Mouse (Mus musculus): ENCODE measurements around the gene Fam173a. TPM values are rescaled to one million over a fixed set of nuclear protein-coding genes. Genes with fewer than 3 reads are reported as not detected.

Fam173a gene
- polyA plus RNA-seq, 1 experiment = 42.8 TPM

DNA sequence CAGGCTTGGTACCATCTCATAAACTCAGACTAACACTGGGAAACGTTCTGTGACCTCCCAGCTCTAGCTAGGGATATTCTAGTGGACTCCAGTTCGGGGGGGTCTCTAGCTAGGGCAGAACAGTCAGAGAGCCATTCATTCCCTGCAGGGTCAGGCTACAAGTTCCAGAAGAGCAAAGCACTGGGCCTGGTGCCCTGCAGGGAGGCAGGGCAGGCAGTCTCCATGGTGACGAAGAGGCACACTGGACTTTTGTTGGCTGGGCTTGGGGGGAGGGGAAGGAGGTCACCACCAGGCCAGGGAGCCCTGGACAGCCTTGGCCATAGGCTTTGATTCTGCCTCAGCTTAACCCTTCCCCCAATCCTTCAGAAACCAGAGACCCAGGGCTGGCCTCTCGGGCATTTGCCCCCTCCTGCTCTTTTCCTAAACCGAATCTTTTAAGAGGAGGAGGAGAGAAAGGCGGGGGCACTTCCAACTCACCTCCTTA lies 3.0 kb upstream of the Fam173a start, which contains the start of gene AC134908.4:
Gene AC134908.4, minus strand, starts transcription at position 51 of the 484 bp plus-strand sequence.
- Histone ChIP-seq H3K4me1 (ENCODE audit: control insufficient read depth, insufficient read depth, insufficient read length, low read length) (peaks cover 11% of the 10 kb centered on the region), H3K27ac (replicated peaks; ENCODE audit: low read depth, low read length) (no peak within 1 kb of the TSS), H3K4me3 (ENCODE audit: insufficient read depth, low read depth, low read length) (peak within 1 kb of the TSS; percentile 75)

GRCm38 (mm10) chr17:25794998-25795397 lies 2.3 kb upstream of the Fam173a start:
- no peak overlapping the region for H3K4me3 ChIP-seq (ENCODE audit: insufficient read depth, low read depth, low read length)
- no peak overlapping the region for H3K27ac ChIP-seq (replicated peaks; ENCODE audit: low read depth, low read length)
- H3K4me1 ChIP-seq (ENCODE audit: control insufficient read depth, insufficient read depth, insufficient read length, low read length) = peaks cover 11% of the 10 kb centered on the region

- Histone ChIP-seq H3K27ac (replicated peaks; ENCODE audit: low read depth, low read length) (no peak overlapping the region), H3K4me1 (ENCODE audit: control insufficient read depth, insufficient read depth, insufficient read length, low read length) (peaks cover 11% of the 10 kb centered on the region), H3K4me3 (ENCODE audit: insufficient read depth, low read depth, low read length) (no peak overlapping the region)
Measured at GRCm38 (mm10) chr17:25794197-25794596, 1.5 kb upstream of the Fam173a start.

- Histone ChIP-seq H3K4me3 (ENCODE audit: insufficient read depth, low read depth, low read length) (peak overlapping the region; percentile 70), H3K4me1 (ENCODE audit: control insufficient read depth, insufficient read depth, insufficient read length, low read length) (peaks cover 11% of the 10 kb centered on the region)
Measured at GRCm38 (mm10) chr17:25791843-25792527, 716 bp downstream of the Fam173a start.

GRCm38 (mm10) chr17:25791320-25791842 lies 1.3 kb downstream of the Fam173a start:
- peaks cover 11% of the 10 kb centered on the region for H3K4me1 ChIP-seq (ENCODE audit: control insufficient read depth, insufficient read depth, insufficient read length, low read length)
- peak overlapping the region; percentile 70 for H3K4me3 ChIP-seq (ENCODE audit: insufficient read depth, low read depth, low read length)
- H3K27ac ChIP-seq (replicated peaks; ENCODE audit: low read depth, low read length) = no peak overlapping the region

More at GRCm38 (mm10) chr17:25791843-25792527, 716 bp downstream of the Fam173a start:
- H3K27ac ChIP-seq (replicated peaks; ENCODE audit: low read depth, low read length) = peak overlapping the region; percentile 67

DNA sequence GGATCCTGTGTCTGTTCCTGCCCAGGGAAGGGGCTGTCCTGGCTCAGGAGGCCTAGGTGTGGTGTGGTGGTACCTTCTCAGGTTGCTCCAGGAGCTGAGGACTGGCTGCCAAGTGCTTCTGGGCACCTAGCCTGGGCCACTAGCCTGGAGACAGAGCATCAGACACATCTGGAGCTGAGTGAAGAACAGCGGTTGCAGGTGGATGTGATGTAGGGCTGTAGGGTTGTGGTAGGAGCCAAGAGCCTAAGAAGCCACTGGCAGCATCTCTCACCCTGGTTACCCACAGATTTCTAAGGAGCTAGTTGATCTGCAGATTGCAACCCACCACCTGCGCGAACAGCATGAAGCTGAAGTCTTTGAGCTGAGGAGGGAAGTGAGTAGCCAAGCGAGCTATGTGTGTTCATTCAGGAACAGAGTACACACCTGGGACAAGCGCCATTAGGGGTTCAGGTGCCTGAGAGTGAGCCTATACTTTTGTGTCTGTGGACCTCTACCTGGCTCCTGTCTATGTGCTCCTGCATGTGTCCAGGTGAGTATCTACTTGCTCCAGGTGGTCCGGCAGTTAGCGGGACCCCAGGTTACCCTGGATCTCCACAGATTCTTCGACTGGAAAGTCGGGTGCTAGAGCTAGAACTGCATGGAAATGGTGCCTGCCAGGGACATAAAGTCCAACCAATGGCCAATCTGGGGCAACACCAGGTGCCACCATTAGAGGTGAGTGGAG lies 5.8 kb downstream of the Fam173a start:
- no peak overlapping the region for H3K27ac ChIP-seq (replicated peaks; ENCODE audit: low read depth, low read length)
- H3K4me3 ChIP-seq (ENCODE audit: insufficient read depth, low read depth, low read length) = no peak overlapping the region
- 0 out of 2 replicates have a peak, but pooled peaks cover 5% of the 10 kb centered on the region for H3K4me1 ChIP-seq (ENCODE audit: control insufficient read depth, insufficient read depth, insufficient read length, low read length)

- peak within 1 kb of the TSS; percentile 93 for H3K4me3 ChIP-seq (ENCODE audit: insufficient read depth, low read depth, low read length)
- H3K27ac ChIP-seq (replicated peaks; ENCODE audit: low read depth, low read length) = no peak within 1 kb of the TSS
- H3K4me1 ChIP-seq (ENCODE audit: control insufficient read depth, insufficient read depth, insufficient read length, low read length) = 0 out of 2 replicates have a peak, but pooled peaks cover 2% of the 10 kb centered on the region
Measured at GRCm38 (mm10) chr17:25786280-25786679, 6.4 kb downstream of the Fam173a start, which contains the start of gene Ccdc78. Gene Ccdc78 (plus strand): TSS chr17:25786580.

DNA sequence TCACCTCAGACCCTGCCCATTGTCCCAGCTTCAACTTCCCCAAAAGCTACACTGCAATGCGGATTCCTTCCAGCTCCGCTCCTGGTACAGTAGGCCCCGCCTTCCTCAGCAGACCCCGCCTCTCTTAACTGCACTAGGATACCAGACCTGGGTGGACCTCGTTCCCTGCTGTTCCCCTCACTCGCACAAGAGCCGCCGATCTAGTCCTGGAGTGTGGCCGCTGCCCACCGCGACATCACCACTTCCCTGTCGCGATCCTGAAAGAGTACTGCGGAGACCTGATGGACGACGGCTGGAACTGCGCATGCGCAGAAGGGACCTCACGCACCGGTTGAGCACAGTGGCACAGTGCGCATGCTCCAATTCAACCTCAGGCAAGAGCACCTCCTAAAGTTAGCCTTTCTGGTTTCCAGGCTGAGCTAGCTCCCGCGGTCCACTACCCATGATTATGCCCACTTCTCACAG lies 7.4 kb downstream of the Fam173a start, which contains the start of gene Haghl:
Gene Haghl, minus strand, starts transcription at position 393 of the 465 bp plus-strand sequence.
- Histone ChIP-seq H3K4me1 (ENCODE audit: control insufficient read depth, insufficient read depth, insufficient read length, low read length) (no peaks in the 10 kb centered on the region), H3K27ac (replicated peaks; ENCODE audit: low read depth, low read length) (no peak within 1 kb of the TSS), H3K4me3 (ENCODE audit: insufficient read depth, low read depth, low read length) (peak within 1 kb of the TSS; percentile 93)

DNA sequence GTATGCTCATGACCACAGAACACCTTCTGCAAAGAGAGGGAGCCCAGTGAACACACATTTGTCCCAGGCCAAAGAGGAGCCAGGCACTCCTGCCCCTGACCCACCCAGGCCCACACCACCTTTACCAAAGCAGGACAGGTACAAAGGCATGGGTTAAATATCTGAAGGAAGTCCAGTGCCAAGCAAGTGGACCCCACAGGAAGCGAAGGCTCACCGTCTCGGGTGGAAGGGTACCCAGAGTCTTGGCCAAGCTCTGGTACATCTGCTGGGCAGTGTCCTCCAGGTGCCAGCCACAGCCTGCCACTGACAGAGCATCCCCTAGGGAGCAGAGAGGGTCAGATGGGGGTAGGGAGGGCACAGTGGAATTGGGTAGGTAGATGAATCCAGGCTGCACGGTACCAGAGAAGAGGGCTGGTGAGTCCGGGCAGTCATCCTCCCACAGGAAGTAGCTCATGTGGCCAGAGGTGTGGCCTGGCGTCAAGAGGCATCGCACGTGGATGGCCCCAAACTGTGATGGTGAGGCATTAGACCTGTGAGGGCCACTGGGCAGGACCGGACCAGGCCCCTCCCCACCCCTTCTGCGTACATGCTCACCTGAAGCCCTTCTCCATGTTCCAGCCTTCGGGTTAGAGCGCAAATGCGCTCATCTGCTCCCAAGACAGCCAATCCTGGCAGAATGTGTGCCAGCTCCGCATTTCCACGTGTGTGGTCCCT lies 8.7 kb downstream of the Fam173a start:
- no peak overlapping the region for H3K27ac ChIP-seq (replicated peaks; ENCODE audit: low read depth, low read length)
- H3K4me3 ChIP-seq (ENCODE audit: insufficient read depth, low read depth, low read length) = no peak overlapping the region
- no peaks in the 10 kb centered on the region for H3K4me1 ChIP-seq (ENCODE audit: control insufficient read depth, insufficient read depth, insufficient read length, low read length)

DNA sequence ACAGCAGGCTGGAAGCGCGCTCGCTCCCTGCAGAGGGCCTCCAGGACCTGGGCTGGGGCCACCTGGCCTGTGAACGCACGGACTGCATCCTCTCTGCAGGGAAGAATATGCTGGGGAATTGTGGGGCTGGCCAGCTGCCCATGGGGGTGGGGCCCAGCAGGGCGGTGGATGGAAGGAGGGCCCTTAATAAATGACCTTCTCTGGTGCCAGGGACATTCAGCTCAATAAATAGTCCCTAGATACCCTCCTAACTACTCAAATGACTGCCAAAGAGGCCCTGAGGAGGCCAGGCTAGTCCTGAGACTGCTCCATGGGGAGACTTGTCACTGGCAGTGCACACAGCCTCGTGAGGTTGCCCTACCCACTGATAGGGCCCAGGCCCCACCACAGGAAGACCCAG lies 9.6 kb downstream of the Fam173a start:
- H3K4me3 ChIP-seq (ENCODE audit: insufficient read depth, low read depth, low read length) = no peak overlapping the region
- no peaks in the 10 kb centered on the region for H3K4me1 ChIP-seq (ENCODE audit: control insufficient read depth, insufficient read depth, insufficient read length, low read length)
- H3K27ac ChIP-seq (replicated peaks; ENCODE audit: low read depth, low read length) = no peak overlapping the region

GRCm38 (mm10) chr17:25781339-25781738 lies 11.4 kb downstream of the Fam173a start:
- Histone ChIP-seq H3K4me1 (ENCODE audit: control insufficient read depth, insufficient read depth, insufficient read length, low read length) (no peaks in the 10 kb centered on the region), H3K4me3 (ENCODE audit: insufficient read depth, low read depth, low read length) (no peak overlapping the region), H3K27ac (replicated peaks; ENCODE audit: low read depth, low read length) (no peak overlapping the region)

DNA sequence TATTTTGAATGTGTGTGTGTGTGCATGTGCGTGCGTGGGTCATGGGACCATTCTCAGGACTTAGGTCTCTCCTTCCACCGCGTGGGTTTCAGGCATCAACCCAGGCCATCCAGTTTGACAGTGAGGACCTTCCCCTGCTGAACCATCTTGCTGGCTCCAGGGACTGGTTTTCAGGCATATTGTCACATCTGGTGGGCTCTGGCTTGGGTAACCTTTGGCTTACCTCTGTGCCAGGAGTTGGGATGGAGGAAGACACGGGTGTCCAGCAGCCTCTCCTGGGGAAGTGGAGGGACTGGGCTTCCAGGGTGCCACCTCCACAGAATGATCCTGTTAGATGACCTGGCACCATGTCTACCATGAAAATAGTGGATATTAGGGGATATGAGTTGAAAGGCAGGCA lies 14.8 kb downstream of the Fam173a start:
- H3K27ac ChIP-seq (replicated peaks; ENCODE audit: low read depth, low read length) = no peak overlapping the region
- no peak overlapping the region for H3K4me3 ChIP-seq (ENCODE audit: insufficient read depth, low read depth, low read length)
- no peaks in the 10 kb centered on the region for H3K4me1 ChIP-seq (ENCODE audit: control insufficient read depth, insufficient read depth, insufficient read length, low read length)

DNA sequence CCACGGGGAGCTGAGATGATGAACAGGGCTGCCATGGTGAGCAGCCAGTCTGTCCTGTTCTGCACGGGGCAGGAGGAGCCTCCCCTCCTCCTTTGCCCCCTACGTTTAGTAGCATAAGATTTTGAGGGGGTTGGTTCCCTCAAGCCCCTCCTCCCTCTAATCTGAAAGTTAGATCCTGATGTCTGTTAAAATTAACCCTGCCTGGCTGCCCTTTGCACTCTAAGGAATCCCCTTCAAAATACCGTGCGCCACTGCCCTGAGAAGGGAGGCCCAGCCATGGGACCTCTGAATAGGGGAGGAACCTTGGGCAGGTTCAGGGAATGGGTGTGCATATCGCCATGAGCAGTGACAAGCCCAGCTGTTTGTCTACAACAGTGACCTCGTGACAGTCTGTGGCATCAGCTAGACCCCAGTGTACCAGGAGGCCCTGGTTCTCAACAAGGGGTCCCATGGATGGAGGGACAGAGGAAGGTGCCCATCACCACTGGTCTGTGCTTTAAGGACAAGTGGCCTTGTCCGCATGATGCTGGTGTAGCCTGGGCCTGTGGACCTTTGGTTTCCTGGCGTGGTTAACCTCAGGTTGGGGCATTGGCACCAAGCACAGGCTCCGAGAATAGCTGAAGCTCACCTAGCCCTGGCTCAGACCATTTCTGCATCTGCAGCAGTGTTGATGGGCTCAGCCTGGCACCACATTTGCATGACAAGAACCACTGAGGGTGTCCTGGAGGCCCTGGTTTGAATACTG lies 17.2 kb downstream of the Fam173a start:
- no peak overlapping the region for H3K27ac ChIP-seq (replicated peaks; ENCODE audit: low read depth, low read length)
- no peaks in the 10 kb centered on the region for H3K4me1 ChIP-seq (ENCODE audit: control insufficient read depth, insufficient read depth, insufficient read length, low read length)
- H3K4me3 ChIP-seq (ENCODE audit: insufficient read depth, low read depth, low read length) = no peak overlapping the region

GRCm38 (mm10) chr17:25773549-25774120 lies 19.1 kb downstream of the Fam173a start, which contains the start of gene Narfl:
Gene Narfl (plus strand): TSS chr17:25773776.
- Histone ChIP-seq H3K4me3 (ENCODE audit: insufficient read depth, low read depth, low read length) (peak within 1 kb of the TSS; percentile 80), H3K27ac (replicated peaks; ENCODE audit: low read depth, low read length) (peak within 1 kb of the TSS; percentile 91)

More at GRCm38 (mm10) chr17:25773549-25774120, 19.1 kb downstream of the Fam173a start, which contains the start of gene Narfl:
- no peaks in the 10 kb centered on the region for H3K4me1 ChIP-seq (ENCODE audit: control insufficient read depth, insufficient read depth, insufficient read length, low read length)
